Mouse (Mus musculus): ENCODE results near the gene Slc8a2. TPM values are rescaled to one million over a fixed set of nuclear protein-coding genes. Genes with fewer than 3 reads are reported as not detected.

The Slc8a2 gene
- polyA plus RNA-seq, 2 experiments: 0.08 TPM; not detected in 1

- no peak for TF ChIP-seq CTCF (IDR thresholded peaks at IDR 0.05; ENCODE audit: low read depth)
- no peak for TF ChIP-seq EP300 (IDR thresholded peaks at IDR 0.05; ENCODE audit: low read depth)
- Histone ChIP-seq H3K4me2 (ENCODE audit: low read depth) (no peak overlapping the region), H3K27ac (no peak overlapping the region), H3K9me3 (ENCODE audit: control insufficient read depth, low read length) (no peaks in the 10 kb centered on the region), H3K36me3 (replicated peaks; ENCODE audit: control insufficient read depth, insufficient read depth, low read depth) (no peaks in the 10 kb centered on the region), H3K4me1 (replicated peaks; ENCODE audit: control insufficient read depth in 2 of 2, insufficient read depth in 2 of 2, low read length in 1 of 2) (no peaks in the 10 kb centered on the region), H3K9ac (replicated peaks) (no peak overlapping the region), H3K4me3 (ENCODE audit: insufficient read depth in 1 of 2, low read depth in 2 of 2, low read length in 2 of 2) (no peak overlapping the region), H3K27me3 (ENCODE audit: control insufficient read depth, insufficient read depth, low read length) (peaks cover 17% of the 10 kb centered on the region)
- ATAC-seq (ENCODE audit: insufficient read depth) (no peak), DNase-seq (ENCODE audit: low read depth in 3 of 3, low spot score in 3 of 3) (no peak)
- 60% methylated on average over 7 of the region's 7 CpGs for WGBS (ENCODE audit: insufficient replicate concordance)
Observed at GRCm38 (mm10) chr7:16134951-16135392, 5.3 kb downstream of the Slc8a2 start.

- no peaks in the 10 kb centered on the region for H3K9me3 ChIP-seq (ENCODE audit: control insufficient read depth, low read length)
- ATAC-seq (ENCODE audit: insufficient read depth): no peak
- no peak overlapping the region for H3K4me2 ChIP-seq (ENCODE audit: low read depth)
- DNase-seq (ENCODE audit: low read depth in 3 of 3, low spot score in 3 of 3): no peak
- TF ChIP-seq EP300 (IDR thresholded peaks at IDR 0.05; ENCODE audit: low read depth): no peak
- TF ChIP-seq CTCF (IDR thresholded peaks at IDR 0.05; ENCODE audit: low read depth): no peak
- no peaks in the 10 kb centered on the region for H3K4me1 ChIP-seq (replicated peaks; ENCODE audit: control insufficient read depth in 2 of 2, insufficient read depth in 2 of 2, low read length in 1 of 2)
- H3K27ac ChIP-seq: no peak overlapping the region
- no peak overlapping the region for H3K9ac ChIP-seq (replicated peaks)
- 25% methylated on average over 27 of the region's 27 CpGs for WGBS (ENCODE audit: insufficient replicate concordance)
- H3K36me3 ChIP-seq (replicated peaks; ENCODE audit: control insufficient read depth, insufficient read depth, low read depth): no peaks in the 10 kb centered on the region
- no peak overlapping the region for H3K4me3 ChIP-seq (ENCODE audit: insufficient read depth in 1 of 2, low read depth in 2 of 2, low read length in 2 of 2)
- no peaks in the 10 kb centered on the region for H3K27me3 ChIP-seq (ENCODE audit: control insufficient read depth, insufficient read depth, low read length)
Observed at GRCm38 (mm10) chr7:16146489-16147410, 17.1 kb downstream of the Slc8a2 start.

GRCm38 (mm10) chr7:16147643-16148042 lies 18.0 kb downstream of the Slc8a2 start:
- Histone ChIP-seq H3K9ac (replicated peaks) (no peak overlapping the region), H3K9me3 (ENCODE audit: control insufficient read depth, low read length) (no peaks in the 10 kb centered on the region), H3K4me1 (replicated peaks; ENCODE audit: control insufficient read depth in 2 of 2, insufficient read depth in 2 of 2, low read length in 1 of 2) (no peaks in the 10 kb centered on the region), H3K36me3 (replicated peaks; ENCODE audit: control insufficient read depth, insufficient read depth, low read depth) (no peaks in the 10 kb centered on the region), H3K27me3 (ENCODE audit: control insufficient read depth, insufficient read depth, low read length) (no peaks in the 10 kb centered on the region), H3K4me2 (ENCODE audit: low read depth) (no peak overlapping the region), H3K27ac (no peak overlapping the region), H3K4me3 (ENCODE audit: insufficient read depth in 1 of 2, low read depth in 2 of 2, low read length in 2 of 2) (no peak overlapping the region)
- DNase-seq (ENCODE audit: low read depth in 3 of 3, low spot score in 3 of 3) (peak in 1 of 3 experiments; percentile 3), ATAC-seq (ENCODE audit: insufficient read depth) (no peak)
- WGBS (ENCODE audit: insufficient replicate concordance): 11% methylated on average over 15 of the region's 15 CpGs
- TF ChIP-seq CTCF (IDR thresholded peaks at IDR 0.05; ENCODE audit: low read depth): no peak
- TF ChIP-seq EP300 (IDR thresholded peaks at IDR 0.05; ENCODE audit: low read depth): no peak

GRCm38 (mm10) chr7:16149241-16149640 lies 19.6 kb downstream of the Slc8a2 start:
- H3K27ac ChIP-seq: no peak overlapping the region
- H3K27me3 ChIP-seq (ENCODE audit: control insufficient read depth, insufficient read depth, low read length): no peaks in the 10 kb centered on the region
- no peak overlapping the region for H3K9ac ChIP-seq (replicated peaks)
- H3K9me3 ChIP-seq (ENCODE audit: control insufficient read depth, low read length): no peaks in the 10 kb centered on the region
- H3K36me3 ChIP-seq (replicated peaks; ENCODE audit: control insufficient read depth, insufficient read depth, low read depth): no peaks in the 10 kb centered on the region
- 34% methylated on average over 5 of the region's 5 CpGs for WGBS (ENCODE audit: insufficient replicate concordance)
- H3K4me1 ChIP-seq (replicated peaks; ENCODE audit: control insufficient read depth in 2 of 2, insufficient read depth in 2 of 2, low read length in 1 of 2): no peaks in the 10 kb centered on the region
- no peak overlapping the region for H3K4me2 ChIP-seq (ENCODE audit: low read depth)
- no peak overlapping the region for H3K4me3 ChIP-seq (ENCODE audit: insufficient read depth in 1 of 2, low read depth in 2 of 2, low read length in 2 of 2)
- DNase-seq (ENCODE audit: low read depth in 3 of 3, low spot score in 3 of 3): no peak
- no peak for TF ChIP-seq CTCF (IDR thresholded peaks at IDR 0.05; ENCODE audit: low read depth)
- TF ChIP-seq EP300 (IDR thresholded peaks at IDR 0.05; ENCODE audit: low read depth): no peak
- ATAC-seq (ENCODE audit: insufficient read depth): no peak

Data from liver, embryonic 14.5 days (tissue).